Mouse (Mus musculus) spleen, embryonic (tissue): ENCODE results near the gene Syn3.

ENCODE experiments used
- CTCF ChIA-PET: fragments of 350-600 bp; sonication (Branson Sonifier 250); formaldehyde crosslinking; loops from one replicate; lab custom pipeline; 2022; lab: Charles Lee

Gene Syn3

GRCm38 (mm10) chr10:86339121-86339520 is 159.6 kb downstream of the Syn3 start:
- CTCF ChIA-PET: no interaction called here

- CTCF ChIA-PET: no interaction called here
These were observed 160.5 kb downstream of the Syn3 start for GRCm38 (mm10) chr10:86338121-86338715.

GRCm38 (mm10) chr10:86337239-86337638 is 161.5 kb downstream of the Syn3 start:
- CTCF ChIA-PET: no interaction called here

GRCm38 (mm10) chr10:86336506-86336905 is 162.2 kb downstream of the Syn3 start:
- CTCF ChIA-PET: no interaction called here

DNA sequence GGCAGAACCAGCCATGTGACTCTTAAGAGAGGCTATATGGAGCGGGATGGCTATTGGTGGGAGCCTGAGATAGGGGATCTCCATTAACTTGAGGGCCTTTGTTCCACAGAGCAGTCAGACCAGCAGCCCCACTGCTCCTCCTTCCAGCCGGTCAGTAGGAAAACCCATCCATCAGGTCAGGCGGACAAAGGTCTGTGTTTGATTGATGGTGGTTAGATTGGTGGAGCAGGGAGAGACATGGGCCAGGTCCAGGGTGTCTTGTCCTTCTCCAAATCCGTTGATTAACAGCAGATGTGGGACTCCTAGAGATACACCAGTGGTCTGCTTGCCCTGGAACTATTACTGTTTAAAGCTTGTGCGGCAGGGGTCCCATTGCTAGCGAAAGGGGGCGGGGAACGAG is 164.1 kb downstream of the Syn3 start:
- CTCF ChIA-PET: no interaction called here

GRCm38 (mm10) chr10:86332942-86333341 is 165.8 kb downstream of the Syn3 start:
- CTCF ChIA-PET: no interaction called here

DNA sequence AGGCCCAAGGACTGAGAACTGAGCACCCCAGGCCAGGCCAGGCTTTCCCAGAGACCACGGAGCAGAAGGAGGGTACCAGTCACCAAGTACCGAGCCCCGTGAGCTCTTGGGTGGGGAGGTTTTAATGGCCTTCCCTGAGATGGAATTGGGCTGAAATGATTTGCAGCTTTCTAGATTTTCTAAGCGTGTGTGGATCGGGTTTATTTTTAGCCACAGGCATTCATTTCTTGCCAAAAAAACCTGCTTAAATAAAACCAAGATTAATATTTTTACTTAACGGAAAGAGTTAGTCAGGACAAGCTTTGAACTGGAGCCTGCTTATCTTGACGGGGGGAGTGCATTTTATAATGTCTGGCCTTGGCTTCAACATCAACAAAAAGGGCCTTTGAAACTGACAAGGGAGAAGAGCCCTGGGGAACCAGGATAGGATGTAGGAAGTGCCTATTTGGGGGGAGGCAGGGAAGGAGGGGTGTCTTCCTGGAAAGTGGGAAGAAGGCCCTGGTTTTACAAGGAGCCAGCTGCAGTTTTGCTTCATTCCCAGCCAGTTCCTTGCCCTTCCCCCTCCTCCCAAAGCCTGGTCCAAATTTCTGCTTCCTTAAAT is 166.9 kb downstream of the Syn3 start:
- CTCF ChIA-PET: no interaction called here

DNA sequence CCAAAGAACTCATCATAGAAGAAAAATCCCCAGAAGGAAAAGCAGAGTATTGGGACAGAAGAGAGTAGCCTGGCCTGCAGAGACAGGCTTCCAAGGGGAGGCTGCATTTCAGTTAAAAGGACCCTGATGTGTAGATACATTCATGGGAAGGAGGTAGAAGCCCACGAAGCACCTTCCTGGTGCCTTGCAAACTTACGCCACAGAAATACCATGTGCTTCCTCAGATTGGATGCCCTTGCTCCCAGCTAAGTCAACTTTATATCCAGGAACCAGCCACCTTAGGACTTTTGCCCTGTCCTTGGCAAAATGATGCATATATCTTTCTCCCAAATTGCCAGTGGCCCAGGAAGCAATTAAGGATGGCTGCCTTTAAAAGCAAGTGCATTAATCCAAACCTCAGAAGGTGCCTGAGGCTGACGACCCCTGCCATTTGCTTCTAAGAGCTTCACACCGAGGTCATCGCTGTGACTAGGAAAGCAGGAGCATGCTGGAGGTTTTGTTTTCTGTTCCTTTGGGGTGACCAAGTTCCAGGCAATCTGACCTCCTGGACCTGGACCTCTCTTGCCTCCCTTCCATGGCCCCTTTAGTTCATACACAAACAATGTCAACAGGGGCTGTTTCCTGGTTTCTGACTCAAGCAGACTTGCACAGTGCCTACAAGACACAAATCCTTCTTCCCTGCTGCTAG is 167.6 kb downstream of the Syn3 start:
- CTCF ChIA-PET: no interaction called here

DNA sequence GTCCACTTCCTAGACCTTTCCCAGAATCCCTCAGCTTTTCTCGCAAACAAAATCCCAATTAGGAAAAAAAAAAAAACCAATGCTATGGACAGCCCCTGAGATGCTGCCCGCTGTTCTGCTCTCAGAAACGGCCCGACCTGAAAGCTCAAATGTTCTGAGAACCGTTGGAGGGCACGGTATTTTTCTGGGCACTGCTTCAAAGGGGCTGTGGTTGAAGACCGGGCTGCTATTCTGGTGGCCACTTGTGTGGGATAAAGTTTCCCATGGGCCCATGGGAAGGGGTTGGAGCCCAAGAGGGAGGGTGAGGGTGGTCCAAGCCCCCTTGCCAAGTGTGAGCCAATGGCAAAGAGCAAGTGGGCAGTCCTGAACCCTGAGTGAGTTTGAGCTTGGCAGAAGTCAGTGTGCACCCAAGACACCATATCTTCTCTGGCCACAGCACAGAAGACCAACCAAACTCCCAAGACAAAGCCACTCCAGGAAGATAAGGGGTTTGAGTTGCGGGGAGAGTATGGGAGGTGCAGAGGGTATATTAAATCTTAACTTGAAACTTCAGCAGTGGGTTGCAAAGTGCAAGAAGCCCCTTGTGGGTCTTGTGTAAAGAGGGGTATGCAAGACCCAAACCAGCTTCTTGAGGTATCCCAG is 169.3 kb downstream of the Syn3 start:
- CTCF ChIA-PET: no interaction called here

DNA sequence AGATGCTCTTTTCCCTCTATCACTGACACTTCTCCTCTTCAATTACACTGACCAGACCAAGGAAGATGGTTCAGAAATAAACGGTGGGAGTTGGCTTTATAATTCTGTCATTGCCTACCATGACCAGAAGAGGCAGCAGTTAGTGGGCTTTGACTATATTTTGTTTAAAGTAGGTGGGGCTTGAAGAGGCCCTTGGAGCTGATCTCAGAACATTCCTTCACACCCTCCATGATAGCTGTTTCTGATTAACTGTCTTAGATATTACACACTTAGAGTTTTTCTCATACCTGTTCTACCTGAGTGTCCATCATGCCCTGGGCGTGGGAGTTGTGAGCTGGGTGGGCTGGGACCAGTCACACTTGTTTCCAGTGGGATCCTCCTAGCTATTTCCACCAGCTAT is 170.0 kb downstream of the Syn3 start:
- CTCF ChIA-PET: no interaction called here

GRCm38 (mm10) chr10:86328143-86328542 is 170.6 kb downstream of the Syn3 start:
- CTCF ChIA-PET: no interaction called here

DNA sequence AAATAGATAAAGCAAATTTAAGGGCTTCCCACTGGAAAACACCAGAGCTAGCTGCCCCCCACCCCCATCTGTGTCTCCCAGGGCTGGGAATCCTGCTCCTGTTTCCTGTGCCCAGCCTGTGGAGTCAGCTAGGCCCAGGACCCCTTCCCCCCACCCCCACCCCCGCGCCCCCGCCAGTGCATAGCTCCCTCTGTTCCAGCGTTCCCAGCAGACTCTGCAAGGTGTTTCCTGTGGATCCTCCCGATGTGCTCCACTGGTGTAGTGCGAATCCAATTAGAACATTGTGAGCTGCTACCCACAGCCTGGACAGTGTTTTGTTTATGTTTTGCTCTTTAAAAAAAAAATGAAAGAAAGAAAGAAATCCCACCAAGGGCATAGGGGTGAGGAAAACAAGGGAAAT is 173.4 kb downstream of the Syn3 start:
- CTCF ChIA-PET: no interaction called here

- CTCF ChIA-PET: no interaction called here
These were observed 175.3 kb downstream of the Syn3 start for GRCm38 (mm10) chr10:86323275-86323994.

- CTCF ChIA-PET: no interaction called here
These were observed 176.7 kb downstream of the Syn3 start for GRCm38 (mm10) chr10:86322006-86322405.

GRCm38 (mm10) chr10:86321194-86321593 is 177.5 kb downstream of the Syn3 start:
- CTCF ChIA-PET: no interaction called here

DNA sequence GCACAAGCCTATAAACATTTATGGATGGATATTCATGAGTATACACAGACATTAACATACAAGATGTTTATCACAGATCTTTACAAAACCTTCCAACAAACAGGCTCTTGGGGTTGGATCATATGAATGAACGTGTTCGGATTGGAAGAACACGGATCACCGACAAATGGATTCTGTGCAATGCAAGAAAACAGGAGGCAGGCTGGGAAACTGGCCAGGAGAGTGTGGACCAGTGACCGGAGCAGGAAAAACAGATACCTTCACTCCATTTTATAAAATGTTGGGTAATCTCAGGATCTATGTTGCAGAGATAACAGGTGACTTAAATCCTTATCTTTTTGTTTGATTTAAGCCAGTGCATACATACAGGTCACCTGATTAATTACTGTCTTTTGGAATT is 178.5 kb downstream of the Syn3 start:
- CTCF ChIA-PET: no interaction called here

DNA sequence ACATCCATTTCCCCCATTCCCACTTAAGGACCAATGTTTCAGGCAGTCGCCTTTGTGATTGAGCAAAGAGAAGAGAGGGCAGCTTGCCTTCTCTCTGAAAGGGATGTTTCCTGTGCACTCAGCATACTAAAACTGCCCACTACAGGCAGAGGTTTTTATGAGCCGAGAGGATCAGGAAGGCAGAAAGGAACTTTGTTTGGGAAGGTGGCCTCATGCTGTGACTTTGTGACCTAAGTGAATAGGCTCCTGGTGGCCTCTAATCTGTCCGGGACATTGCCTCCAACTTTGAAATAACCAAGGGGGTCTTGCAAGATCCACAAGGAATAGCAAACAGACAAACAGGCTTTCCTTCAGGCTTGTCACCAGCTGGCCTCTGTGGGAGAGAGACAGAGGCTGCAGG is 179.2 kb downstream of the Syn3 start:
- CTCF ChIA-PET: interaction anchor here (0.5 kb wide), 1 partner anchor 1156 kb away, joined by 6 read pairs; no protein-coding TSS in a partner anchor

GRCm38 (mm10) chr10:86318552-86319140 is 180.1 kb downstream of the Syn3 start:
- CTCF ChIA-PET: no interaction called here

GRCm38 (mm10) chr10:86317633-86318032 is 181.1 kb downstream of the Syn3 start:
- CTCF ChIA-PET: interaction anchor here (0.6 kb wide), 1 partner anchor 138 kb away, joined by 3 read pairs; no protein-coding TSS in a partner anchor

- CTCF ChIA-PET: no interaction called here
These were observed 183.2 kb downstream of the Syn3 start for GRCm38 (mm10) chr10:86315513-86315912.

DNA sequence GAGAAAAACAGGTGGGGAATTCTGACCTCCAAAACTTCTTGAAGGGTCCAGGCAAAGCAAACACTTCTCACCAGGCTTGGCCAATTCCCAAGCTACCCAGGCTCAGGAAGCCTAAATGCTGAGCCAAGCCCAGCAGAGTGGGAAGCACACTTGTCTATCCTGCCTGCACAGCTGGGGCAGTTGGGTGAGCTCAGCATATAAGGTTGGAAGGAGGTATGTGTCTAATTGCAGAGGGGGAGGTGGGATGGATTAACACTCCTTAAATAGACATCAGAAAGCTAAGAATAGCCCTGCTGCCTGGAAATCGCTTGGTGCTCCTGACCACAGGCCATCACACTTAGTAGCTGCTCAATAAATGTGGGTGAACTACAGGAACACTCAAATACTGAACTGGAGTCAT is 185.2 kb downstream of the Syn3 start:
- CTCF ChIA-PET: no interaction called here

DNA sequence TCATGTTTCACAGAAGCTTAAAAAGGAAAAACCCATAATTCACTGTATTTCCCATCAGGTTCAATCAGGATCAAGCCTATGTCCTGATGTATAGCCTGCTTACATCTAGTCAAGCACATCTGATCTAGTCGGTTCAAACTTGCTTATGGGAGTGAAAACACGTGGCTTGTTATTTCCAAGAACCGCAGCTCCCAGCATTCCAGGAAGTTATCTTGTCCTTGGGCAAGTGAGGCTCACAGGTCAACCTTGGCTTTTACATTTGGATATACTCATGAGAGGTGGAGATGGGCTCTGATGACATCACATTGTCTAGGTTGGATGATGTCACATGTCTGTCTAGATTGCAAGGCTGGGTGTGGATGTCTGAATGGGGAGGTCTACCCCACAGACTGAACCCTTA is 185.7 kb downstream of the Syn3 start:
- CTCF ChIA-PET: no interaction called here
